Mouse (Mus musculus) intestine, postnatal 0 days (tissue): Measurements from ENCODE around the gene Shtn1. TPM values are rescaled to one million over a fixed set of nuclear protein-coding genes. Genes with fewer than 3 reads are reported as not detected.

Source experiments
- ATAC-seq: fragments of 200-750 bp; cut with Nextera tagmentation; 2 replicates; pipeline ENCODE4 v1.8.0; 2017; ENCODE audit warnings: mild to moderate bottlenecking, moderate TSS enrichment, moderate library complexity
- H3K27ac ChIP-seq: fragments of 300-500 bp; sonication (generic); 2 replicates; pipeline ENCODE4 v1.5.1; 2014; ENCODE audit warnings: mild to moderate bottlenecking, low read depth, low read length, moderate library complexity
- H3K27me3 ChIP-seq: fragments of 300-500 bp; sonication (generic); replicated peaks from 2 replicates; pipeline ENCODE4 v1.6.1; 2014; ENCODE audit warnings: low read length, mixed read lengths; ENCODE audit not compliant: control insufficient read depth, insufficient read depth
- H3K36me3 ChIP-seq: fragments of 300-500 bp; sonication (generic); 2 replicates; pipeline ENCODE4 v1.6.1; 2014; ENCODE audit warnings: mild to moderate bottlenecking, moderate library complexity; ENCODE audit not compliant: control insufficient read depth, insufficient read depth
- H3K4me1 ChIP-seq: fragments of 300-500 bp; sonication (generic); replicated peaks from 2 replicates; pipeline ENCODE4 v1.6.1; 2014; ENCODE audit warnings: antibody characterized with exemption, low read length, mixed read lengths; ENCODE audit not compliant: control insufficient read depth, insufficient read depth
- H3K4me2 ChIP-seq: fragments of 300-500 bp; sonication (generic); replicated peaks from 2 replicates; pipeline ENCODE4 v1.6.1; 2014; ENCODE audit warnings: low read depth, mild to moderate bottlenecking, moderate library complexity
- H3K4me3 ChIP-seq: fragments of 300-500 bp; sonication (generic); 2 replicates; pipeline ENCODE4 v1.5.1; 2014; ENCODE audit warnings: low read depth, low read length
- H3K9ac ChIP-seq: fragments of 300-500 bp; sonication (generic); 2 replicates; pipeline ENCODE4 v1.6.1; 2014; ENCODE audit warnings: mild to moderate bottlenecking, low read depth, low read length
- H3K9me3 ChIP-seq: fragments of 300-500 bp; sonication (generic); 2 replicates; pipeline ENCODE4 v1.6.1; 2016; ENCODE audit warnings: mixed run types; ENCODE audit not compliant: control insufficient read depth
- CTCF ChIP-seq: sonication (generic); IDR thresholded peaks from 2 replicates; pipeline ENCODE4 v1.5.1; 2016; ENCODE audit warnings: low read depth, mild to moderate bottlenecking, control low read depth, antibody characterized with exemption, moderate library complexity
- WGBS: fragments of 180-500 bp; shearing (Covaris S2); extraction: QIAGEN DNeasy Blood & Tissue Kit; methylation state at CpG from one replicate; pipeline ENCODE4 v1.1.7; 2014; 5-methylcytosine and 5-hydroxymethylcytosine counted together
- polyA plus RNA-seq: library from polyadenylated mRNA; unstranded; fragments of >200 nt; fragmentation: Nextera tagmentation; extraction: Ambion mirVana; gene quantifications from 2 replicates; pipeline ENCODE4 v1.2.1, GENCODE M21; 2015

The Shtn1 gene
- polyA plus RNA-seq, 1 experiment from 2014 or later = 11.0 TPM

DNA sequence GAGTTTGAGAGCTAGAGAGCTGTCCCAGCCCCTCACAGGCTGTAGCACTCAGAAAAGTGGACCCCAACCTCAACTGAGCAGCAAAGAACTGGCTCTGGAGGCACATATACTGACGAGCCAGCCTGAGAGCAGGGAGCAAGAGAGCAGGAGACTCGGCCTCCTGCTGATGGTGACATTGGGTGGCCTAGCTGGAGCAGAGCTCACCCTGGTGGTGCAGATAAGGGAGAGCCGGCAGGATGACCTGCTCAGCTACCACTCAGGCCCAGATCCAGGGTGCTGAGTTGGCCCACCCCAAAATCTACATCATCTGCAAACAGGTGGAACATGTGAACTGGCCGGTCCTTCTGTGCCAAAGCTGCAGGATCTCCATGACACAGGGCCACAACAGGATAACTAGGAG lies 8.4 kb upstream of the Shtn1 start:
- Histone ChIP-seq H3K4me1 (no peaks in the 10 kb centered on the region), H3K4me2 (no peak overlapping the region), H3K27ac (no peak overlapping the region), H3K36me3 (no peaks in the 10 kb centered on the region), H3K27me3 (no peaks in the 10 kb centered on the region), H3K9ac (no peak overlapping the region), H3K4me3 (no peak overlapping the region), H3K9me3 (no peaks in the 10 kb centered on the region)
- no peak for ATAC-seq
- WGBS = 36% methylated on average over 4 of the region's 4 CpGs
- peak; percentile 59 for TF ChIP-seq CTCF

GRCm38 (mm10) chr19:59076131-59076530 lies 231 bp upstream of the Shtn1 start:
- no peak for ATAC-seq
- no peaks in the 10 kb centered on the region; the same call in none of the 2 replicates for H3K4me1 ChIP-seq
- no peak overlapping the region for H3K27ac ChIP-seq
- H3K27me3 ChIP-seq = peaks cover 2% of the 10 kb centered on the region; the same call in 1 of the 2 replicates
- no peak for TF ChIP-seq CTCF
- no peak overlapping the region for H3K9ac ChIP-seq
- 18% methylated on average over 5 of the region's 5 CpGs for WGBS
- no peaks in the 10 kb centered on the region for H3K9me3 ChIP-seq
- H3K4me2 ChIP-seq = peak overlapping the region; percentile 95
- peak overlapping the region; percentile 65 for H3K4me3 ChIP-seq
- H3K36me3 ChIP-seq = no peaks in the 10 kb centered on the region

GRCm38 (mm10) chr19:59074841-59075471 lies 944 bp downstream of the Shtn1 start:
- Histone ChIP-seq H3K27ac (peak overlapping the region; percentile 64; the same call in 1 of the 2 replicates), H3K36me3 (no peaks in the 10 kb centered on the region), H3K4me1 (no peaks in the 10 kb centered on the region; the same call in none of the 2 replicates), H3K9ac (peak overlapping the region; percentile 68), H3K27me3 (peaks cover 2% of the 10 kb centered on the region; the same call in 1 of the 2 replicates), H3K4me3 (peak overlapping the region; percentile 65), H3K9me3 (no peaks in the 10 kb centered on the region), H3K4me2 (peak overlapping the region; percentile 95)
- no peak for TF ChIP-seq CTCF
- peak; percentile 61 for ATAC-seq
- WGBS = 2% methylated on average over 46 of the region's 46 CpGs

- 58% methylated on average over 3 of the region's 3 CpGs for WGBS
These were observed 1.5 kb downstream of the Shtn1 start for GRCm38 (mm10) chr19:59074381-59074780.

DNA sequence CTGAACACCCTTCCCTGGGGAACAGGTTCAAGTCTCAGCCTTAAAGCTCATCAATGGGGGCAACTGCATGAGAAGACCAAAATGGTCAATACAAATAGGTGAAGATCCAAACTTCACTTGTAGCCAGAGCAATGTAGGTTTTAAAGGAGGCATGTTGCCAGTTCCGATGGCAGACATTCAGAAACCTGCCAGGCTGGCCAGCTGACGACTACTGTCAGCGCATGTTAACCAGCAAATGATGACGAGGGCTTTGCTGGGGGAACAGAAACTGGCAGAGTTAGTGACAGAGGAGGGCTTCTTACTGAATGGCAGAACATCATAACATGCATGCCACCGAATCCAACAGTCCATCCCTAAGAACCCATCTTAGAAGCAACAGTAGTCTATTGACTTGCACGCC lies 2.9 kb downstream of the Shtn1 start:
- no peak for ATAC-seq
- WGBS = 91% methylated on average over 6 of the region's 6 CpGs

More at GRCm38 (mm10) chr19:59074381-59074780, 1.5 kb downstream of the Shtn1 start:
- H3K36me3 ChIP-seq = no peaks in the 10 kb centered on the region
- no peaks in the 10 kb centered on the region; the same call in none of the 2 replicates for H3K4me1 ChIP-seq
- H3K27ac ChIP-seq = no peak overlapping the region
- peaks cover 2% of the 10 kb centered on the region; the same call in 1 of the 2 replicates for H3K27me3 ChIP-seq
- TF ChIP-seq CTCF = no peak
- H3K4me3 ChIP-seq = peak overlapping the region; percentile 65; the same call in 1 of the 2 replicates
- no peaks in the 10 kb centered on the region for H3K9me3 ChIP-seq
- H3K9ac ChIP-seq = no peak overlapping the region
- H3K4me2 ChIP-seq = peak overlapping the region; percentile 95
- ATAC-seq = no peak

GRCm38 (mm10) chr19:59071979-59072378 lies 3.9 kb downstream of the Shtn1 start:
- Histone ChIP-seq H3K4me1 (no peaks in the 10 kb centered on the region; the same call in none of the 2 replicates), H3K4me3 (no peak overlapping the region), H3K27me3 (peaks cover 2% of the 10 kb centered on the region; the same call in 1 of the 2 replicates), H3K4me2 (no peak overlapping the region), H3K9ac (no peak overlapping the region), H3K36me3 (no peaks in the 10 kb centered on the region), H3K9me3 (no peaks in the 10 kb centered on the region), H3K27ac (no peak overlapping the region)
- WGBS = 88% methylated on average over 2 of the region's 2 CpGs
- no peak for TF ChIP-seq CTCF
- ATAC-seq = no peak

More for the DNA sequence above, 2.9 kb downstream of the Shtn1 start:
- no peak for TF ChIP-seq CTCF
- peaks cover 2% of the 10 kb centered on the region; the same call in 1 of the 2 replicates for H3K27me3 ChIP-seq
- no peaks in the 10 kb centered on the region for H3K9me3 ChIP-seq
- no peak overlapping the region for H3K27ac ChIP-seq
- H3K36me3 ChIP-seq = no peaks in the 10 kb centered on the region
- H3K9ac ChIP-seq = no peak overlapping the region
- H3K4me1 ChIP-seq = no peaks in the 10 kb centered on the region; the same call in none of the 2 replicates
- no peak overlapping the region for H3K4me2 ChIP-seq
- H3K4me3 ChIP-seq = no peak overlapping the region
